Mouse (Mus musculus) left cerebral cortex, postnatal 14 days (tissue): ENCODE measurements around the gene Tet3. TPM values are rescaled to one million over a fixed set of nuclear protein-coding genes. Genes with fewer than 3 reads are reported as not detected.

ENCODE experiments used
- DNase-seq, 2 experiments: peaks; one replicate each; pipeline ENCODE4 v3.0.0; 2021 to 2022; ENCODE audit warnings: low spot score in 2 of 2, mixed read lengths in 1 of 2
- intact Hi-C: fragments of 180-260 bp; cut with DNase I; formaldehyde crosslinking; loops from one replicate; pipeline ENCODE4 v1.15.1; 2025
- long read RNA-seq, 2 experiments: library from polyadenylated mRNA; stranded (forward); transcript quantifications; one replicate each; pipeline ENCODE4 v2.0.0; 2021
- total RNA-seq, 2 experiments: library from RNA; stranded (reverse); gene quantifications; 2 replicates each; pipeline ENCODE4 v1.2.3; 2021

Tet3 gene
- total RNA-seq, result 100 to 1,000 TPM; 106 to 114 TPM
- long read RNA-seq, experiment 1, partial matches to known transcripts, result 0 of 13 reads
- long read RNA-seq, experiment 1, other reads (novel, unspliced or antisense), result 13 of 13 reads
- long read RNA-seq, experiment 2, partial matches to known transcripts, result 0 of 14 reads
- long read RNA-seq, experiment 2, other reads (novel, unspliced or antisense), result 14 of 14 reads

DNA sequence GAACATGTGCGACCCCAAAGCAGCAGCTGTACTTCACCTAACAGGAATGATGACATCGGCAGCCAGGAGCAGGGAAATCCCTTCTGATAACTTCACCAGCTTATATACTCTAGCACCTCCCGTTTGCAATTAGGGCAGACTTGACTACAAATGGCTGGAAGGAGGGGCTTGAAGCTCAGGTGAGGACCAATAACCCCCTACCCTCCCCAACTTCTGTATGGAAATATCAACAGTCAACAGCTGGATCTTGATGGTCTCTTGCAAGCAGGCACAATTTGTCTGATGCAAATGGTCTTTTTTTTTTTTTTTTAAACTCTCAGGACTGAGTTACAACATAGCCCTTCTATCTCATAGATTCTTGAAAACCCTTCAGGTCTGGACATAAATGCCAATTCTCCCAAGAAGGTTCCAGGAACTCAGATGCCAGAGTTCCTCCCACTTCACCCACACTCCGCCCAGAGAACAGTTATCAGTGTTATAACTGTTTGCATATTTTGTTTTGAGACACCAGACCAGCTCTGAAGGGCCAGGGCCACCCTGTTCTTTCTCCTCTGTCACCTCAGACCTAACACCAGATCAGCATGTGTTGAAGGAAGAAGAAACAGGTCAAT is at the start of gene Tet3:
TSS of gene Tet3 (minus strand) at position 51 of the 611 bp plus-strand sequence.
- DNase-seq, result no peak
- intact Hi-C loops, result no loop called here

- intact Hi-C loops, result loop anchor here (5.0 kb wide), 1 partner anchor 65 kb away; no protein-coding TSS in a partner anchor
- DNase-seq, result no peak
These were observed 48.3 kb upstream of the Tet3 start for GRCm38 (mm10) chr6:83507168-83507546.

DNA sequence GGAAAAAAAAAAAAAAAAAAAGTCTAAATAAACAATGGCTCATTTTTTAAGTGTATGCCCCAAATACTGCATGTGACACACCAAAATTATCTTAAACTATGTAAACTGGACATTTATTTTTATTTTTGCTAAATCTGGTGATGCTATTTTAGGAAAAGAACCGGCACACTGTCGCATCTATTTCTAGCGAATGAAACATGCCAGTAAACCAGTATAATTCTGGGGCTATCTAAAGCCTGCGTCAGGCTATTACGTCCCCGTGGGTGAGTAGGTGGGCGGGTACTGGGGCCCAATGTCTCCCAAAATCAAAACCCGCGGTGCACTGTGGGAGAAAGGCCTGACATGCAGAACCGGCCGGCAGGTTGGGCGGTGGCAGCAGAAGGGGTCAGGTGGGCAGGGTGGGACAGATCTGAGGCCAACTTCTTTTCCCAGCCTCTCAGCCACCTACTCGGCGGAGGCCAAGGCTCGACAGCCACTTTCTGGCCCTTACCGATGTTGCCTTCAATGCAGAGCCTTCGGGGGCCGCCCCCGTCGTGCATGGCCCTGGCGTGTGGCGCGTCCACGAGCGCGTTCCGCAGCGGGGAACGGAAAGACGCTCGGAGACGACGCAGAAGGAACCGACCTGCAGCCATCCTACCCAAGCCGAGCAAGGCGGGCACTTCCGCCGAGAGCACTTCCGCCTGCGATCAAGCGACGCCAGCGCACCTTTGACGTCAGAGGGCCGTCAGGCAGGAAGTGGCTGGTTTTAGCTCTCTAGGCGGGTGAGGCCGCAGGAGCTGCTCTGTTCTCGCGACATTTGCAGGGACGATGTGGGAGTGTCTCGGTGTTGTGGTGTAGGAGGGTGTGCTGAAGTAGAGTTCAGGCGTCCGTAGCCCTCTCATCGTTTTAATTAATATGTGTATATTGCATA is 47.6 kb upstream of the Tet3 start, which contains the start of gene Dguok:
TSS of gene Dguok (minus strand) at position 712 of the 910 bp plus-strand sequence.
- intact Hi-C loops, result loop anchor here (5.0 kb wide), 1 partner anchor 64 kb away; no protein-coding TSS in a partner anchor
- DNase-seq, result peak; percentile 97 to 99

DNA sequence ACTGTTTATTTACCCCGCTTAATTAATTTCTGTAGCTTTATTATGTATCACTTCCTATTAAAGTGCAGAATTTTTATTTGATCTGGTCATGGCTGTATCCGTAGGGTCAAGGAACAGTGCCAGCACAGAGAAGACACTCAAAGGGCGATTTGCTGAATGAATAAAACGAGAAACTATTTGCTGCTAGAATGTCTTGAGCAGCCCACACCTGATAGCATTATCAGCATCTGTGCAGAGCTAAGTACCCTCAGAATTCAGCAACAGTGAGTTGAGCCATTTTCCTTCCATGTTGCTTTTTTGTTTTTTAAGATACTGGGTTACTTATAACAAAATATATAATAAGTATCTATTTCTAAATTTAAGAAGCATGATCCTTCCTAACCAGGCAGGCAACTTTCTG is 46.7 kb upstream of the Tet3 start:
- intact Hi-C loops, result loop anchor here (5.0 kb wide), 1 partner anchor 63 kb away; no protein-coding TSS in a partner anchor
- no peak for DNase-seq

GRCm38 (mm10) chr6:83503361-83503760 is 44.5 kb upstream of the Tet3 start:
- DNase-seq, result no peak
- intact Hi-C loops, result no loop called here

- peak in 1 of 2 experiments; percentile 51 for DNase-seq
- intact Hi-C loops, result no loop called here
These were observed 43.8 kb upstream of the Tet3 start for GRCm38 (mm10) chr6:83502656-83503055.

- intact Hi-C loops, result no loop called here
- DNase-seq, result no peak
These were observed 42.8 kb upstream of the Tet3 start for GRCm38 (mm10) chr6:83501524-83502310.

- no peak for DNase-seq
- intact Hi-C loops, result no loop called here
These were observed 41.6 kb upstream of the Tet3 start for GRCm38 (mm10) chr6:83500462-83500861.

DNA sequence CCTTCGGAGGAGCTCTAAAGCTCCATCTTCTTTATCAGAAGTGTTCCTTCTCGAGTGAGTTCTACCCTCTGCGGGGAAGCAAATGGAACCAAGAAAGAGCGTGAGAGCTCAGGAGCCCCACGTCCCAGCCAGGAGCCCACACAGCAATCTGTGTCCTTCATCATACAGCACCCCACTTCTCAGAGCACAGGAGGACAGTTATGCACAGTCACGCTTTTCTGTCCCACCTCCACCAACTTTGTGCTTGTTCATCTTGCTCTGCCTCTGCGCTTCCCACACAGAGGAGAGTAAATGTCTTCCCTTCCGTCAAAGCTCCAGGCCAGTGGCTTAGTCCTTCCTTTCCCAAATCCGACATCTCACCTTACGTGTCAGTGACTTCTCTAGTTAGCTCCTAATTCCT is 40.2 kb upstream of the Tet3 start:
- intact Hi-C loops, result no loop called here
- no peak for DNase-seq

DNA sequence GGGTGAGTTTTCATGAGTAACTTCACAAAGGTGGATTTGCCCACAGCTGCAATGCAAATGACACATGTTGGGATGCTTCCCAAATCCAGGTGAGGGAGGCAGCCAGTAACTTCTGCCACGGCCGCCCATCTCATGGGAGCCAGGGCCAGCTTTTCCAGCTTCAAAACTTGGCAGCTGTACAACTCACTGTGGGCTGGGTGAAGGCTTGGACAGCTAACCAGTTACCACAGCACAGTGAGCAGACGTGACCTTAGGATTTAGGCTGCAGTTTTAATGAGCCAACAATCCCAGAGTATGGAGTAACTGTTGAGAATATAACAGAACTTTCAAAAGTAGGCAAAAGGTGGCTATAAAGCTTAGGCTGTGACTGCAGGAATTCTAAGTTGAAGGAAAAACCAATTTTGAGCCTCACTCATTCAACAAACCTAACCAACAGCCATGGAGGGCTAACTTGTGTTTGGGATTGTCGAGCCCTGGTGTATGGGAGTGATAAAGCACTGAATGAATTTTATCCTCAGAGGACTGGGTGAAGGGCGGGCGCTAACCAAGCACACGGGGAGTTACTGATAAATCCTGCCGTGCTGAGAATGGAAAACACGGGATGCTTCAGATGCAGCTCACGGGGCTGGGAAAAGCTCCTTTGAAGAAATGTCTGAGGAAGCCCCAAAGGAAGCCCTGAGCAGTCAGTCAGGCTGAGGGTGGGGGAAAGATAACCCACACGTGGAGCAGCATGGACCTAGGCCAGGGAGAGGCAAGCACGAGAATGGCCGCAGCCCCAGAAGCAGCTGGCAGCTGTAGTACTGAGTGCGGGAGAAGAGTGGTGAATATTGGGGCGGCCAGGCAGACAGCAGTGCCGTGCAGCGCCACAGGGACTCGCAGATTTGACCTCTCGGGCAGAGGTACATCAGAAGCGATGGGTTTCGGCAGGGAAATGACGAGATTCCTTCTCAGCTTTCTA is 38.1 kb upstream of the Tet3 start:
- no peak for DNase-seq

DNA sequence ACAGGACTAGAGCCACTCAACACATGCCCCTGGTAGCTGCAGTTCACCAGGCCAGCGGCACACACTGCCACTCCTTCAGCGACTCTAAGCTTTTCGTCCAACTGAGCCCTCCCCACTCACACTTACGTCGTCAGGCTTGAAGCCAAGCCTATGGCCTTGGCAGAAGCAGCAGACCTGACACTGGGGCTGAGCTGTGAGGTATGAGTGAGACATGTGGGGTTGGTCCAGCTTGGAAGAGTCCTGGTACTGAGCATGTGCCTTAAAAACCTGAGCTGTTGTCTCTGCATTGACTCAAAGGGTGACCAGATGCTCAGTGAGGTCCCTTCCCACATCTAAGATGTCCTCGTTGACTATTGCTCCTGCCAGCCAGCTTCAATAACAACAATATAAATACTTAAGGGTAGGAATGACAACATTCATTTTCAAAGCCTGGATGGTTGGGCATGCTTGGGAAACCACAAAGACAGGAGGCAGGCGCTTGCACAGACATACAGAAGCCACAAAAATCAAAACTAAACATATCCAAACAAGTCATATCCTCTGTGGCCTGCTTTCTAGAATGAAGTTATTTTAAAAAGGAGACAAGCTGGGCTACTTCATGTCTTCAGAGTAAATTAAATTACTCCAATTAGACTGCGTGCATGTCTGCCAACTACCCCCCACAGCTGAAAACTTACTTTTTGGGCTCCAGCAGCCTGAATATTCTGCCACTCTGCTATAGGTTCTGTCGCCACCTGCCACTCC is 37.3 kb upstream of the Tet3 start:
- DNase-seq, result no peak
- intact Hi-C loops, result no loop called here

More for the DNA sequence above, 38.1 kb upstream of the Tet3 start:
- intact Hi-C loops, result no loop called here

GRCm38 (mm10) chr6:83490622-83491021 is 31.7 kb upstream of the Tet3 start:
- intact Hi-C loops, result no loop called here
- DNase-seq, result no peak

GRCm38 (mm10) chr6:83488200-83488599 is 29.3 kb upstream of the Tet3 start:
- intact Hi-C loops, result no loop called here
- no peak for DNase-seq

GRCm38 (mm10) chr6:83487298-83487697 is 28.4 kb upstream of the Tet3 start:
- no peak for DNase-seq
- intact Hi-C loops, result no loop called here

GRCm38 (mm10) chr6:83485854-83486253 is 27.0 kb upstream of the Tet3 start:
- DNase-seq, result no peak
- intact Hi-C loops, result no loop called here

- DNase-seq, result no peak
- intact Hi-C loops, result no loop called here
These were observed 24.9 kb upstream of the Tet3 start for GRCm38 (mm10) chr6:83483776-83484175.

GRCm38 (mm10) chr6:83482418-83483085 is 23.7 kb upstream of the Tet3 start:
- no peak for DNase-seq
- intact Hi-C loops, result no loop called here
